Mouse (Mus musculus): ENCODE measurements around the gene H2-Ab1. TPM values are rescaled to one million over a fixed set of nuclear protein-coding genes. Genes with fewer than 3 reads are reported as not detected.

The H2-Ab1 gene
- total RNA-seq, 2 experiments from 2014 or later = 1.6 to 1.8 TPM

GRCm38 (mm10) chr17:34238706-34239105 lies 18.8 kb upstream of the H2-Ab1 start, which contains the start of gene H2-Ob:
Gene H2-Ob, plus strand, starts transcription at chr17:34238903.
- no peak for DNase-seq (ENCODE audit: low spot score in 2 of 2)

GRCm38 (mm10) chr17:34239601-34240041 lies 17.9 kb upstream of the H2-Ab1 start:
- no peak for DNase-seq (ENCODE audit: low spot score in 2 of 2)

- no peak for DNase-seq (ENCODE audit: low spot score in 2 of 2)
Observed at GRCm38 (mm10) chr17:34240366-34240765, 17.1 kb upstream of the H2-Ab1 start.

GRCm38 (mm10) chr17:34240916-34241315 lies 16.6 kb upstream of the H2-Ab1 start:
- peak in 1 of 2 experiments; percentile 1 for DNase-seq (ENCODE audit: low spot score in 2 of 2)

- DNase-seq (ENCODE audit: low spot score in 2 of 2) = no peak
Observed at GRCm38 (mm10) chr17:34244656-34245055, 12.8 kb upstream of the H2-Ab1 start.

- no peak for DNase-seq (ENCODE audit: low spot score in 2 of 2)
Observed at GRCm38 (mm10) chr17:34247047-34247446, 10.4 kb upstream of the H2-Ab1 start.

GRCm38 (mm10) chr17:34248764-34249163 lies 8.7 kb upstream of the H2-Ab1 start:
- peak in 1 of 2 experiments; percentile 4 for DNase-seq (ENCODE audit: low spot score in 2 of 2)

- DNase-seq (ENCODE audit: low spot score in 2 of 2) = no peak
Observed at GRCm38 (mm10) chr17:34249361-34249760, 8.1 kb upstream of the H2-Ab1 start.

GRCm38 (mm10) chr17:34249878-34250277 lies 7.6 kb upstream of the H2-Ab1 start:
- peak; percentile 34 to 48 for DNase-seq (ENCODE audit: low spot score in 2 of 2)

GRCm38 (mm10) chr17:34251666-34252065 lies 5.8 kb upstream of the H2-Ab1 start:
- DNase-seq (ENCODE audit: low spot score in 2 of 2) = no peak

- no peak for DNase-seq (ENCODE audit: low spot score in 2 of 2)
Observed at GRCm38 (mm10) chr17:34256501-34256900, 988 bp upstream of the H2-Ab1 start.

- no peak for DNase-seq (ENCODE audit: low spot score in 2 of 2)
Observed at GRCm38 (mm10) chr17:34260551-34260950, 3.1 kb downstream of the H2-Ab1 start.

- DNase-seq (ENCODE audit: low spot score in 2 of 2) = peak; percentile 77 to 81
Observed at GRCm38 (mm10) chr17:34261502-34261901, 4.0 kb downstream of the H2-Ab1 start.

GRCm38 (mm10) chr17:34263068-34263467 lies 5.6 kb downstream of the H2-Ab1 start:
- DNase-seq (ENCODE audit: low spot score in 2 of 2) = peak; percentile 76 to 83

GRCm38 (mm10) chr17:34263811-34264371 lies 6.4 kb downstream of the H2-Ab1 start:
- no peak for DNase-seq (ENCODE audit: low spot score in 2 of 2)

GRCm38 (mm10) chr17:34264452-34265351 lies 7.2 kb downstream of the H2-Ab1 start:
- no peak for DNase-seq (ENCODE audit: low spot score in 2 of 2)

GRCm38 (mm10) chr17:34268262-34268661 lies 10.8 kb downstream of the H2-Ab1 start:
- DNase-seq (ENCODE audit: low spot score in 2 of 2) = no peak

GRCm38 (mm10) chr17:34268748-34269147 lies 11.3 kb downstream of the H2-Ab1 start:
- DNase-seq (ENCODE audit: low spot score in 2 of 2) = no peak

- no peak for DNase-seq (ENCODE audit: low spot score in 2 of 2)
Observed at GRCm38 (mm10) chr17:34269817-34270216, 12.3 kb downstream of the H2-Ab1 start.

- no peak for DNase-seq (ENCODE audit: low spot score in 2 of 2)
Observed at GRCm38 (mm10) chr17:34270230-34270629, 12.7 kb downstream of the H2-Ab1 start.

GRCm38 (mm10) chr17:34270940-34271339 lies 13.5 kb downstream of the H2-Ab1 start:
- DNase-seq (ENCODE audit: low spot score in 2 of 2) = no peak

- no peak for DNase-seq (ENCODE audit: low spot score in 2 of 2)
Observed at GRCm38 (mm10) chr17:34272102-34272501, 14.6 kb downstream of the H2-Ab1 start.

Measured in layer of hippocampus, postnatal 10 days (tissue).